Mouse (Mus musculus) G1E (cell line): ENCODE data around the gene Cd47. TPM values are rescaled to one million over a fixed set of nuclear protein-coding genes. Genes with fewer than 3 reads are reported as not detected.

Source experiments
- ATAC-seq: 2 replicates; pipeline ENCODE4 v1.8.0; 2016; ENCODE audit warnings: mild to moderate bottlenecking; ENCODE audit not compliant: insufficient number of reproducible peaks, poor library complexity, low FRiP score, severe bottlenecking; ENCODE audit errors: extremely low read depth
- DNase-seq: peaks from one replicate; pipeline ENCODE4 v3.0.0; 2012; ENCODE audit warnings: low spot score
- H3K27me3 ChIP-seq: 2 replicates; pipeline ENCODE4 v1.6.1; 2012; ENCODE audit warnings: mild to moderate bottlenecking, low read length, inconsistent platforms; ENCODE audit not compliant: insufficient read depth
- H3K36me3 ChIP-seq: replicated peaks from 2 replicates; pipeline ENCODE3; 2012; ENCODE audit warnings: mild to moderate bottlenecking, inconsistent platforms
- H3K4me1 ChIP-seq: 2 replicates; pipeline ENCODE4 v1.6.1; 2012; ENCODE audit warnings: low read depth, low read length, inconsistent platforms, mixed read lengths; ENCODE audit not compliant: insufficient read depth
- H3K4me3 ChIP-seq: 2 replicates; pipeline ENCODE4 v1.5.1; 2012; ENCODE audit warnings: low read depth, mild to moderate bottlenecking, inconsistent platforms, low read length, moderate library complexity, mixed read lengths
- H3K9me3 ChIP-seq: replicated peaks from 2 replicates; pipeline ENCODE4 v1.6.1; 2012; ENCODE audit warnings: inconsistent platforms
- CTCF ChIP-seq: IDR thresholded peaks from 2 replicates; pipeline ENCODE4 v1.5.1; 2012; ENCODE audit warnings: low read depth, low read length, inconsistent platforms, mixed read lengths
- GATA1 ChIP-seq: IDR thresholded peaks from 2 replicates; pipeline ENCODE4 v1.6.1; 2012; ENCODE audit warnings: borderline replicate concordance, low read length, inconsistent platforms, mixed read lengths
- GATA2 ChIP-seq: IDR thresholded peaks from 2 replicates; pipeline ENCODE4 v1.6.1; 2012; ENCODE audit warnings: low read depth, low read length, inconsistent platforms, borderline replicate concordance
- POLR2AphosphoS5 ChIP-seq: IDR thresholded peaks from 2 replicates; pipeline ENCODE4 v1.6.1; 2012; ENCODE audit warnings: low read depth, low read length, inconsistent platforms; ENCODE audit not compliant: insufficient replicate concordance
- TAL1 ChIP-seq: conservative IDR thresholded peaks from 2 replicates; pipeline ENCODE4 v1.6.1; 2012; ENCODE audit warnings: low read depth, low read length, inconsistent platforms, mixed read lengths
- polyA plus RNA-seq: library from polyadenylated mRNA; stranded (reverse); fragments of >175 nt; gene quantifications from 2 replicates; pipeline ENCODE4 v1.2.3, GENCODE M21; 2012
- total RNA-seq, 2 experiments: library from RNA; stranded (forward) in 1 of 2; stranded (reverse) in 1 of 2; fragments of 200-1000 nt in 1 of 2; fragments of >200 nt in 1 of 2; fragmentation: Nextera tagmentation in 1 of 2; gene quantifications; 2 replicates each; pipeline ENCODE4 v1.2.3; 2014 to 2017

Cd47 gene
- total and polyA plus RNA-seq, 3 experiments, result 88.8 to 451 (median 155) TPM

GRCm38 (mm10) chr16:49933274-49933673 lies 132.9 kb downstream of the Cd47 start:
- no peak overlapping the region for H3K4me3 ChIP-seq
- H3K27me3 ChIP-seq, result no peaks in the 10 kb centered on the region
- peaks cover 3% of the 10 kb centered on the region for H3K36me3 ChIP-seq
- H3K4me1 ChIP-seq, result peaks cover 21% of the 10 kb centered on the region
- TF ChIP-seq CTCF (no peak), POLR2AphosphoS5 (no peak), GATA2 (no peak), GATA1 (no peak)
- ATAC-seq, result no peak
- DNase-seq, result no peak
- H3K9me3 ChIP-seq, result no peaks in the 10 kb centered on the region

GRCm38 (mm10) chr16:49936008-49936443 lies 135.7 kb downstream of the Cd47 start:
- peaks cover 3% of the 10 kb centered on the region; the same call in 1 of the 2 replicates for H3K9me3 ChIP-seq
- ATAC-seq, result no peak
- TF ChIP-seq GATA1 (no peak), TAL1 (no peak), CTCF (no peak), POLR2AphosphoS5 (no peak), GATA2 (no peak)
- H3K4me1 ChIP-seq, result peaks cover 25% of the 10 kb centered on the region
- no peak overlapping the region for H3K4me3 ChIP-seq
- peaks cover 3% of the 10 kb centered on the region for H3K36me3 ChIP-seq
- DNase-seq, result no peak
- H3K27me3 ChIP-seq, result no peaks in the 10 kb centered on the region

- peaks cover 3% of the 10 kb centered on the region for H3K36me3 ChIP-seq
- no peak for TF ChIP-seq TAL1
- TF ChIP-seq GATA2, result no peak
- TF ChIP-seq GATA1, result no peak
- TF ChIP-seq POLR2AphosphoS5, result no peak
- TF ChIP-seq CTCF, result no peak
- peaks cover 25% of the 10 kb centered on the region for H3K4me1 ChIP-seq
- peaks cover 3% of the 10 kb centered on the region; the same call in 1 of the 2 replicates for H3K9me3 ChIP-seq
- DNase-seq, result no peak
- no peak overlapping the region for H3K4me3 ChIP-seq
- no peak for ATAC-seq
- no peaks in the 10 kb centered on the region for H3K27me3 ChIP-seq
These were observed 136.5 kb downstream of the Cd47 start for GRCm38 (mm10) chr16:49936793-49937192.

GRCm38 (mm10) chr16:49937218-49938165 lies 137.2 kb downstream of the Cd47 start:
- Histone ChIP-seq H3K27me3 (no peaks in the 10 kb centered on the region), H3K9me3 (peaks cover 3% of the 10 kb centered on the region; the same call in 1 of the 2 replicates), H3K36me3 (no peaks in the 10 kb centered on the region), H3K4me3 (no peak overlapping the region; the same call in 1 of the 2 replicates), H3K4me1 (peaks cover 25% of the 10 kb centered on the region)
- DNase-seq (no peak), ATAC-seq (peak; percentile 26; the same call in 1 of the 2 replicates)
- TF ChIP-seq GATA2 (no peak), POLR2AphosphoS5 (no peak)

- Histone ChIP-seq H3K4me1 (peaks cover 25% of the 10 kb centered on the region), H3K36me3 (no peaks in the 10 kb centered on the region), H3K9me3 (peaks cover 3% of the 10 kb centered on the region; the same call in 1 of the 2 replicates), H3K4me3 (no peak overlapping the region), H3K27me3 (no peaks in the 10 kb centered on the region)
- ATAC-seq (no peak), DNase-seq (no peak)
- TF ChIP-seq GATA2 (no peak), GATA1 (no peak), CTCF (no peak), POLR2AphosphoS5 (no peak), TAL1 (no peak)
These were observed 138.4 kb downstream of the Cd47 start for GRCm38 (mm10) chr16:49938483-49939301.

GRCm38 (mm10) chr16:49939376-49939775 lies 139.0 kb downstream of the Cd47 start:
- H3K4me1 ChIP-seq, result peaks cover 27% of the 10 kb centered on the region
- H3K4me3 ChIP-seq, result no peak overlapping the region
- no peaks in the 10 kb centered on the region for H3K36me3 ChIP-seq
- no peaks in the 10 kb centered on the region for H3K27me3 ChIP-seq
- H3K9me3 ChIP-seq, result peaks cover 3% of the 10 kb centered on the region; the same call in 1 of the 2 replicates
- ATAC-seq (no peak), DNase-seq (no peak)
- no peak for TF ChIP-seq GATA2
- TF ChIP-seq GATA1, result no peak
- no peak for TF ChIP-seq POLR2AphosphoS5
- no peak for TF ChIP-seq TAL1
- TF ChIP-seq CTCF, result no peak
